Mouse (Mus musculus) forebrain, embryonic 10.5 days (tissue): Measurements from ENCODE around the gene Dnmt1. TPM values are rescaled to one million over a fixed set of nuclear protein-coding genes. Genes with fewer than 3 reads are reported as not detected.

Experiments used
- DNase-seq: peaks from one replicate; pipeline ENCODE4 v3.0.0-alpha.2; 2017; ENCODE audit warnings: low spot score; ENCODE audit errors: extremely low spot score
- H3K27ac ChIP-seq: fragments of 300-500 bp; sonication (generic); 2 replicates; pipeline ENCODE4 v1.5.1; 2016; ENCODE audit warnings: mild to moderate bottlenecking
- H3K27me3 ChIP-seq: fragments of 300-500 bp; sonication (generic); 2 replicates; pipeline ENCODE4 v1.6.1; 2016; ENCODE audit warnings: mild to moderate bottlenecking; ENCODE audit not compliant: poor library complexity, severe bottlenecking
- H3K36me3 ChIP-seq: fragments of 300-500 bp; sonication (generic); replicated peaks from 2 replicates; pipeline ENCODE4 v1.6.1; 2016; ENCODE audit warnings: mild to moderate bottlenecking, moderate library complexity
- H3K4me1 ChIP-seq: fragments of 300-500 bp; sonication (generic); 2 replicates; pipeline ENCODE4 v1.6.1; 2016
- H3K4me3 ChIP-seq: fragments of 300-500 bp; sonication (generic); 2 replicates; pipeline ENCODE4 v1.5.1; 2016; ENCODE audit warnings: mild to moderate bottlenecking, moderate library complexity
- H3K9me3 ChIP-seq: fragments of 300-500 bp; sonication (generic); 2 replicates; pipeline ENCODE4 v1.6.1; 2016; ENCODE audit warnings: mild to moderate bottlenecking, moderate library complexity
- WGBS: fragments of 180-500 bp; shearing (Covaris S2); methylation state at CpG from one replicate; pipeline ENCODE4 v1.1.7; 2016; 5-methylcytosine and 5-hydroxymethylcytosine counted together
- polyA plus RNA-seq: library from polyadenylated mRNA; unstranded; fragments of >200 nt; fragmentation: Nextera tagmentation; extraction: Ambion mirVana; gene quantifications from 2 replicates; pipeline ENCODE4 v1.2.1, GENCODE M21; 2016

Dnmt1 gene
- polyA plus RNA-seq, 1 experiment from 2014 or later = 171 TPM

GRCm38 (mm10) chr9:20973682-20974075 is 14.0 kb upstream of the Dnmt1 start:
- Histone ChIP-seq H3K9me3 (no peaks in the 10 kb centered on the region), H3K27me3 (peaks cover 10% of the 10 kb centered on the region), H3K27ac (peak overlapping the region; percentile 8; the same call in 1 of the 2 replicates), H3K4me3 (peak overlapping the region; percentile 19; the same call in 1 of the 2 replicates), H3K4me1 (peaks cover 62% of the 10 kb centered on the region), H3K36me3 (peaks cover 12% of the 10 kb centered on the region)
- DNase-seq = no peak
- WGBS = 31% methylated on average over 6 of the region's 6 CpGs

DNA sequence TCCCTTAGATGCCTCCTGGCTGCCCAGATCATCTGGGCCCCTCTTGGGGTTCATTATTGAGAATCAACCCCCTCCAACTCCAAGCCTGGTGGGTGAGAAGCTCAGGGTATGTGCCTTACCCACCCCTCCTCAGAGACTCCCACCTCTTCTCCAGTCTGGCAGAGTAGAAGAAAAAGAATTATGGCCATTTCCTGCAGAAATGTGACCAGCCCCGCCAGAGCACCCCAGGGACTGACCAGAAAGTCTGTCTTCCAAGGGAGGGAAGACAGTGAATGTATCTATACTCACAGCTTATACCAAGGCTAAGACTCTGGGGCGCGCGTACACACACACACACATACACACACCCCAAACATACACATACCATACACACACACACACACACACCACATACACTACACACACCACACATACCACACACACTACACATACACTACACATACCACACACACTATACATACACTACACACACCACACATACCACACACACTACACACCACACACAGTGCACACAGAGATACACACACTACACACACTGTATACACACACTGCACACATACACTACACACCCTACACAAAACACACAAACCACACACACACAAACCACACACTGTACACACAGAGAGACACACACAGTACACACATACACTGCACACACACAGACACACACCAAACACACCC is 13.5 kb upstream of the Dnmt1 start:
- Histone ChIP-seq H3K27me3 (peaks cover 10% of the 10 kb centered on the region), H3K27ac (peak overlapping the region; percentile 80), H3K9me3 (no peaks in the 10 kb centered on the region), H3K4me1 (peaks cover 58% of the 10 kb centered on the region), H3K4me3 (peak overlapping the region; percentile 29), H3K36me3 (peaks cover 17% of the 10 kb centered on the region)
- no peak for DNase-seq
- 93% methylated on average over 4 of the region's 4 CpGs for WGBS

- peak overlapping the region; percentile 80 for H3K27ac ChIP-seq
These were observed 12.7 kb upstream of the Dnmt1 start for GRCm38 (mm10) chr9:20972141-20972992.

DNA sequence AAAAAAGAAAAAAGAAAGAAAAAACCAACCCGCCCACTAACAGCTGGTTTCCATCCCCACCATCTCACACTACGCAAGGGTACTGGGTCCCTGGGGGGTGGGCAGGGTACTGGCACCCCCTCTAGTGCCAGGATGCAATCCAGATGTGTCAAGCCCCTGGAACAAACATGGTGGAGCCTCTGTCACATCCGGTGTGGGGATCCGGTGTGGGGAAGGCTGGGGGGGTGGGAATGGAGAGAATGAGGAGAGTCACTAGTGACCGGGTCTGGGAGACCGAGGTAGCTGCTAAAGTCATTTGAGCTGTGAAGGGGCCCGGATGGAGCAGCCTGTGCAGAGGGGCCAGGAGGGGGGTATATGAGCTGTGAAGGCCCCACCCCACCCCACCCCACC is 12.1 kb upstream of the Dnmt1 start:
- DNase-seq = no peak
- WGBS = 69% methylated on average over 7 of the region's 7 CpGs
- Histone ChIP-seq H3K4me3 (peak overlapping the region; percentile 29; the same call in 1 of the 2 replicates), H3K36me3 (peaks cover 31% of the 10 kb centered on the region), H3K27me3 (peaks cover 10% of the 10 kb centered on the region), H3K27ac (peak overlapping the region; percentile 80), H3K4me1 (peaks cover 53% of the 10 kb centered on the region), H3K9me3 (no peaks in the 10 kb centered on the region)

More at GRCm38 (mm10) chr9:20972141-20972992, 12.7 kb upstream of the Dnmt1 start:
- peaks cover 57% of the 10 kb centered on the region for H3K4me1 ChIP-seq
- DNase-seq = peak; percentile 41
- peak overlapping the region; percentile 29 for H3K4me3 ChIP-seq
- peaks cover 25% of the 10 kb centered on the region for H3K36me3 ChIP-seq
- WGBS = 34% methylated on average over 28 of the region's 28 CpGs
- no peaks in the 10 kb centered on the region for H3K9me3 ChIP-seq
- peaks cover 10% of the 10 kb centered on the region for H3K27me3 ChIP-seq

DNA sequence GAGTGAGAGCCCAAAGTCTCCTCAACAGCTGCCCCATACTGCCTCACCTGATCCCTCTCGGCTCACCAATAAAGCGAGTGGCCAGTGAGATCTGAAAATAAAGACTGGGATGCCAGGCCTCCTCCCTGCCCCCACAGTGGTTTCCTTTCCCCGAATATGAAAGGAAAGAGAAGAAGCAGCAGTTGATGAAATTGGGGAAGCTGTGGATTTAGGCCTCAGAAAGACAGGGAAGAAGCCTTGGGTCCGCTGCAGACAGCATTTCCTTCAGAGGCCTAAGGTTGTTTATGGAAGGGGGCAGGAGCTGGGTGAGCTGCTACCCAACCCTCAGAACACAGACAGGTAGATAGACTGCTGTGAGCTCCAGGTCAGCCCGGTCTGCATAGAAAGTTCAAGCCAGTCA is 7.1 kb upstream of the Dnmt1 start:
- Histone ChIP-seq H3K36me3 (peaks cover 51% of the 10 kb centered on the region), H3K9me3 (no peaks in the 10 kb centered on the region), H3K27ac (no peak overlapping the region), H3K27me3 (no peaks in the 10 kb centered on the region), H3K4me3 (no peak overlapping the region), H3K4me1 (peaks cover 7% of the 10 kb centered on the region)
- WGBS = 83% methylated on average over 5 of the region's 5 CpGs
- DNase-seq = no peak

- H3K36me3 ChIP-seq = peaks cover 49% of the 10 kb centered on the region
- DNase-seq = no peak
- no peaks in the 10 kb centered on the region for H3K9me3 ChIP-seq
- WGBS = 92% methylated on average over 3 of the region's 3 CpGs
- no peaks in the 10 kb centered on the region; the same call in 1 of the 2 replicates for H3K4me1 ChIP-seq
- H3K4me3 ChIP-seq = no peak overlapping the region
- H3K27ac ChIP-seq = no peak overlapping the region
- no peaks in the 10 kb centered on the region for H3K27me3 ChIP-seq
These were observed 6.3 kb upstream of the Dnmt1 start for GRCm38 (mm10) chr9:20966008-20966407.

GRCm38 (mm10) chr9:20965606-20966005 is 5.9 kb upstream of the Dnmt1 start:
- WGBS = 92% methylated on average over 4 of the region's 4 CpGs
- Histone ChIP-seq H3K36me3 (peaks cover 48% of the 10 kb centered on the region), H3K4me1 (no peaks in the 10 kb centered on the region; the same call in 1 of the 2 replicates), H3K9me3 (no peaks in the 10 kb centered on the region), H3K27ac (no peak overlapping the region), H3K4me3 (no peak overlapping the region), H3K27me3 (no peaks in the 10 kb centered on the region)
- DNase-seq = no peak

- 78% methylated on average over 9 of the region's 9 CpGs for WGBS
- H3K4me3 ChIP-seq = no peak overlapping the region
- no peak for DNase-seq
- no peak overlapping the region for H3K27ac ChIP-seq
- H3K4me1 ChIP-seq = no peaks in the 10 kb centered on the region
- no peaks in the 10 kb centered on the region for H3K27me3 ChIP-seq
- H3K36me3 ChIP-seq = peaks cover 18% of the 10 kb centered on the region
- H3K9me3 ChIP-seq = no peaks in the 10 kb centered on the region
These were observed 1.9 kb upstream of the Dnmt1 start for GRCm38 (mm10) chr9:20961557-20961956.

- WGBS = 83% methylated on average over 3 of the region's 3 CpGs
- DNase-seq = no peak
- Histone ChIP-seq H3K27me3 (no peaks in the 10 kb centered on the region), H3K4me3 (no peak overlapping the region), H3K4me1 (peaks cover 7% of the 10 kb centered on the region), H3K27ac (no peak overlapping the region), H3K9me3 (no peaks in the 10 kb centered on the region), H3K36me3 (no peaks in the 10 kb centered on the region)
These were observed 2.7 kb downstream of the Dnmt1 start for GRCm38 (mm10) chr9:20956989-20957388.

DNA sequence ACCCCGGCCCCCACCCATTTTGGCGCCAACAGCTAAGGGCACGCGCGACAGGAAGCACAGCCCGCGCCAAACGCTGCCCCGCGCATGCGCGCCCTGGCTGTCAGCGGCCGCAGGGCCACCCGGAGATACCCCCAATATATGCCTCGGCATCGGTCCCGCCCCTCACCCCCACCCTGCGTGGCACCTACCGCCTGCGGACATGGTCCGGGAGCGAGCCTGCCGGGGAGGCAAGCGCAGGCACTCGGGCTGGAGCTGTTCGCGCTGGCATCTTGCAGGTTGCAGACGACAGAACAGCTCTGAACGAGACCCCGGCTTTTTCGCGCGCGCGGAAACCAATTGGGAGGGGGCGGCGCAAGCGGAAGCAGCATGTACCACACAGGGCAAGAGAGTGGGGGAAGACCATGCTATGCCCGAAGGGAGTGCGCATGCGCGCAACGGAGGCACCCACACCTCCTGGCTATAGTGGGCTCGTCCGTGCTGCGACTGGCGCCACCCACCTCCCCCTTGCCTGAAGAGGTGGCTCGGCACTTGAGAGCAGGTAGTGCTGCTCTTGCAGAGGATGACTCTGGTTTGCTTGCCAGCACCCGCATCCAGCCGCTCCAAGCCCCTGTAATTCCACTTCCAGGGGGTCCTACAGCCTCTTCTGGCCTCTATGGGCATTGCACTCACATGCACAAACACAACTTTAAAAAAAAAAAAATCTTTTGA is 7.0 kb downstream of the Dnmt1 start:
- H3K4me3 ChIP-seq = peak overlapping the region; percentile 95
- H3K27ac ChIP-seq = peak overlapping the region; percentile 94
- peak; percentile 99 for DNase-seq
- H3K4me1 ChIP-seq = peaks cover 30% of the 10 kb centered on the region
- H3K27me3 ChIP-seq = no peaks in the 10 kb centered on the region
- H3K9me3 ChIP-seq = no peaks in the 10 kb centered on the region
- H3K36me3 ChIP-seq = peaks cover 24% of the 10 kb centered on the region
- WGBS = under 1% methylated on average over 51 of the region's 51 CpGs

GRCm38 (mm10) chr9:20951966-20952519 is 7.6 kb downstream of the Dnmt1 start:
- peak overlapping the region; percentile 94 for H3K27ac ChIP-seq
- DNase-seq = no peak
- under 1% methylated on average over 17 of the region's 17 CpGs for WGBS
- H3K4me1 ChIP-seq = peaks cover 30% of the 10 kb centered on the region
- peak overlapping the region; percentile 95 for H3K4me3 ChIP-seq
- no peaks in the 10 kb centered on the region for H3K9me3 ChIP-seq
- no peaks in the 10 kb centered on the region for H3K27me3 ChIP-seq
- peaks cover 30% of the 10 kb centered on the region for H3K36me3 ChIP-seq

- peaks cover 30% of the 10 kb centered on the region for H3K4me1 ChIP-seq
- no peak for DNase-seq
- H3K4me3 ChIP-seq = peak overlapping the region; percentile 95
- peak overlapping the region; percentile 94 for H3K27ac ChIP-seq
- 33% methylated on average over 14 of the region's 14 CpGs for WGBS
- peaks cover 36% of the 10 kb centered on the region for H3K36me3 ChIP-seq
- no peaks in the 10 kb centered on the region for H3K27me3 ChIP-seq
- H3K9me3 ChIP-seq = no peaks in the 10 kb centered on the region
These were observed 8.2 kb downstream of the Dnmt1 start for GRCm38 (mm10) chr9:20951441-20951840.
